Mouse (Mus musculus) bone marrow, adult 2 months (tissue): Measurements from ENCODE around the gene Tank.

Experiments
- CTCF ChIP-seq: fragments of 200-500 bp; IDR thresholded peaks from 2 replicates; pipeline ENCODE4 v1.5.1; 2011; ENCODE audit warnings: low read length, control low read depth; ENCODE audit not compliant: control insufficient read depth, insufficient read depth
- POLR2A ChIP-seq: fragments of 200-500 bp; IDR thresholded peaks from 2 replicates; pipeline ENCODE4 v1.6.1; 2011; ENCODE audit warnings: low read depth, mild to moderate bottlenecking, control low read depth, low read length, borderline replicate concordance; ENCODE audit not compliant: control insufficient read depth

DNA sequence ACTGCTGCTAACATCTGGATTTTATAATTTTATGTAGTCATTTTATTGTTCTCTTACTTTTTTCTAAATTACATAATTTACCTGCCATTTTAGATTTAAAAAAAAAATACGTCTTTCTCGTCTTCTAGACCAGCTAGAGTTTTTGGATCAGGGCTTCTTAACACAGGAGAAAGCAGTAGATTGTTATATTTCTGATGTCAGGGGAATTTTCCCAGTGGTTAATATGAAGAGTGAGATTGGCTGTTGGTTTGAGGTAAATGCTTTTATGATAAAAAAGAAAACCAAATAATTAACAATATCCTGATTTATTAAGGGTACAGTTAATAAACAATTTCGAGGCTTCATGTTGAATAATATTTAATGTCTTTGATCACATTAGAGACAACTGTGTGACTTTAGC lies 1.7 kb downstream of the Tank start:
- TF ChIP-seq CTCF (no peak), POLR2A (no peak)
